Mouse (Mus musculus) bone marrow macrophage, adult 2 months (primary cell): Measurements from ENCODE around the gene Nkx2-3.

Source experiments
- CTCF ChIP-seq: IDR thresholded peaks from 2 replicates; pipeline ENCODE4 v1.5.1; 2012; ENCODE audit warnings: low read depth, mild to moderate bottlenecking, low read length, moderate library complexity
- POLR2A ChIP-seq: IDR thresholded peaks from 2 replicates; pipeline ENCODE4 v1.6.1; 2012; ENCODE audit warnings: mild to moderate bottlenecking, low read depth, low read length, borderline replicate concordance

GRCm38 (mm10) chr19:43611110-43611509 lies 1.0 kb upstream of the Nkx2-3 start:
- TF ChIP-seq POLR2A (no peak), CTCF (no peak)
